Mouse (Mus musculus) heart, postnatal 0 days (tissue): ENCODE measurements at regions not wholly inside any gene's neighbourhood (a gene's known extent, or its start where the extent isn't known, plus 50 kb on each side); places are given as distances from the start of the nearest gene placed in this dataset.
A peak's percentile ranks its signal among the peaks of the same experiment; 100 is the strongest.

Source experiments
- ATAC-seq: fragments of 200-750 bp; cut with Nextera tagmentation; 2 replicates; pipeline ENCODE4 v1.8.0; 2017; ENCODE audit warnings: low read depth, moderate number of reproducible peaks, moderate library complexity; ENCODE audit not compliant: insufficient read depth
- DNase-seq: peaks from one replicate; pipeline ENCODE4 v3.0.0-alpha.2; 2016; ENCODE audit warnings: low spot score
- H3K27ac ChIP-seq: fragments of 300-500 bp; sonication (generic); 2 replicates; pipeline ENCODE4 v1.5.1; 2014; ENCODE audit warnings: low read depth, mild to moderate bottlenecking
- H3K27me3 ChIP-seq: fragments of 300-500 bp; sonication (generic); 2 replicates; pipeline ENCODE4 v1.6.1; 2014; ENCODE audit warnings: low read length, mixed read lengths; ENCODE audit not compliant: control insufficient read depth, insufficient read depth
- H3K36me3 ChIP-seq: fragments of 300-500 bp; sonication (generic); replicated peaks from 2 replicates; pipeline ENCODE4 v1.6.1; 2014; ENCODE audit warnings: low read length, mixed read lengths; ENCODE audit not compliant: control insufficient read depth, insufficient read depth
- H3K4me1 ChIP-seq: fragments of 300-500 bp; sonication (generic); 2 replicates; pipeline ENCODE4 v1.6.1; 2014; ENCODE audit warnings: antibody characterized with exemption; ENCODE audit not compliant: control insufficient read depth, insufficient read depth
- H3K4me2 ChIP-seq: fragments of 300-500 bp; sonication (generic); 2 replicates; pipeline ENCODE4 v1.6.1; 2014; ENCODE audit warnings: low read depth, mild to moderate bottlenecking, low read length, moderate library complexity
- H3K4me3 ChIP-seq: fragments of 300-500 bp; sonication (generic); 2 replicates; pipeline ENCODE4 v1.5.1; 2014; ENCODE audit warnings: low read depth, low read length
- H3K9ac ChIP-seq: fragments of 300-500 bp; sonication (generic); replicated peaks from 2 replicates; pipeline ENCODE4 v1.6.1; 2014; ENCODE audit warnings: low read depth, low read length, mixed read lengths
- H3K9me3 ChIP-seq: fragments of 300-500 bp; sonication (generic); replicated peaks from 2 replicates; pipeline ENCODE4 v1.6.1; 2016; ENCODE audit warnings: low read length; ENCODE audit not compliant: control insufficient read depth
- CTCF ChIP-seq: IDR thresholded peaks from 2 replicates; pipeline ENCODE4 v1.5.1; 2016; ENCODE audit warnings: antibody characterized with exemption, control low read depth, low read depth
- EP300 ChIP-seq: IDR thresholded peaks from 2 replicates; pipeline ENCODE4 v1.6.1; 2016; ENCODE audit warnings: antibody characterized with exemption, low read depth
- WGBS: fragments of 180-500 bp; shearing (Covaris S2); extraction: QIAGEN DNeasy Blood & Tissue Kit; methylation state at CpG from one replicate; pipeline ENCODE4 v1.1.7; 2014; 5-methylcytosine and 5-hydroxymethylcytosine counted together

DNA sequence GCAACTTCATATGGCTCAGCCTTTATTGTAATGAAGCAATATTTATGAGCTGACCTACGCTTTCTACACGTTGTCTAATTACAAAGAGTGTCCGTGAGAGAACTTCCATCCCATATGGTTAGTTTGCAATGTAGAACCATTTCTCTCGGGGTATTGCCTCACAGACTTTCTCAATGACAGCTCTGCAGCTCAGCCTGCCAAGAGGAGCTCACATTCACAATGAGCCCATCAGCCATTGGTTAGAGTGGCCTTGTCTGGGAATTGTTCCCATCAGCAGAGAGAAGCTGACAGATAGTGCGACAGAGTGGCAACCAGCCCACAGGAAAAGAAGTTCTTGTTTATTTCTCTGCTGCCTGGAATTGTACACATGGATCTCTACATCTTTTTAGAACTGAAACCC is 409.7 kb downstream of the Zfp704 start:
- Histone ChIP-seq H3K4me3 (no peak overlapping the region), H3K9me3 (no peaks in the 10 kb centered on the region), H3K36me3 (no peaks in the 10 kb centered on the region), H3K27me3 (no peaks in the 10 kb centered on the region), H3K4me2 (0 out of 2 replicates have a peak overlapping the region, but pooled peaks have one; percentile 25), H3K4me1 (peaks cover 12% of the 10 kb centered on the region; the same call in 1 of the 2 replicates), H3K27ac (0 out of 2 replicates have a peak overlapping the region, but pooled peaks have one; percentile 20), H3K9ac (no peak overlapping the region)
- WGBS: 28% methylated on average over 5 of the region's 5 CpGs
- peak; percentile 90 for DNase-seq
- TF ChIP-seq EP300 (0 out of 2 replicates have a peak, but pooled peaks have one; percentile 15), CTCF (no peak)
- ATAC-seq: peak; percentile 95

DNA sequence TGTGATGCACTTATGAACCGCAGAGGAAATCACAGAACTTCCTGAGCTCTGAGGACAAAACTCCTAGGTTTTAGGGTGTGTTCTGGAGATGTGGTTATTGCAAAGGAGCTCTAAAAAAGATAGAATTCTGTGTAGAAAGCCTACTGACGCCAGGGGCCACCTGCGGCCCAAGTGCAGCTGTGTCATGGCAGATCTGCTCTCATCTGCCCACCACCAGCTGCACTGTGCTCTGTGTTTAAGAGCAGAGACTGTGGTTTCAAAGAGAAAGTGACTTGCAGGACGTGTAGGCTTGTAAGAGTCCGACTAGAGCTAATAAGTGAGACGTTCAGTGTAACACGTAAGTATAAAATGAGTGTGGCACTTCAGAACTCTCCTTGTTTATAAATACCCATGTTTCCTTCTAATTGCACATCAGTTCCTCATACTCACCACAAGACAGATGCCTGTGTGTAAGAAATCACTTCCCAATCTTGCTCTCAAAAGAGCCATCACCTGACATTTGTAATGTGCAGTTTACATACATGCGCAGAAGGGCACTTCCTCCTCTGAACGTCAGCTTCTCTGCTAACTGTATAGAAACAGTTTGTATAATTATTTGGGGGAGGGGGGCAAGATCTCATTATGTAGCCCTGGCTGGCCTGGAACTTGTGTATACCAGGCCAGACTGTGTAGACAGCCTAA is 411.1 kb downstream of the Zfp704 start:
- Histone ChIP-seq H3K36me3 (no peaks in the 10 kb centered on the region), H3K9ac (no peak overlapping the region), H3K4me3 (no peak overlapping the region), H3K4me1 (peaks cover 12% of the 10 kb centered on the region; the same call in 1 of the 2 replicates), H3K9me3 (no peaks in the 10 kb centered on the region), H3K27ac (no peak overlapping the region), H3K4me2 (no peak overlapping the region), H3K27me3 (no peaks in the 10 kb centered on the region)
- 84% methylated on average over 9 of the region's 9 CpGs for WGBS
- DNase-seq (no peak), ATAC-seq (no peak)
- TF ChIP-seq CTCF: no peak
- no peak for TF ChIP-seq EP300

DNA sequence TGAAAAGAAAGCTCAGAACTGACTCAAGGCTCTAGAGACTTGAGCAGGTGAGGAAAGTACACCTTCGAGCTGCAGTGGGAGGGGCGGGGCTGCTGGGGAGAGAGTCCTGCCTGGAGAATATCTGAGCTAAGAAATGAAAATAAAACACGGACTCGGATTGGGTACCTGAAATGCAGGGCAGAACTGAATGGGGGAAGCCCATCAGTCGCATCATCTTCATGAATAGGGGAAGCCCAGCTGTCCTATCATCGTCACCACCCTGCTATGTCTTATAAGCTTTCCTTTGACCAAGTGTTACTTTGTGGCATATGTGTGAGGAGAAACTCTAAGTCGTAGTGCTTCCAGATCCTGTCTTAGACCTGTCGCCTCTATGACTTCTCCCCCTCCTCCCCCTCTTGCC is 414.1 kb downstream of the Zfp704 start:
- no peak for DNase-seq
- Histone ChIP-seq H3K27ac (no peak overlapping the region), H3K4me1 (peaks cover 9% of the 10 kb centered on the region; the same call in 1 of the 2 replicates), H3K9me3 (no peaks in the 10 kb centered on the region), H3K36me3 (no peaks in the 10 kb centered on the region), H3K4me3 (no peak overlapping the region), H3K4me2 (no peak overlapping the region), H3K27me3 (no peaks in the 10 kb centered on the region), H3K9ac (no peak overlapping the region)
- 86% methylated on average over 8 of the region's 8 CpGs for WGBS
- TF ChIP-seq EP300 (no peak), CTCF (no peak)
- no peak for ATAC-seq

DNA sequence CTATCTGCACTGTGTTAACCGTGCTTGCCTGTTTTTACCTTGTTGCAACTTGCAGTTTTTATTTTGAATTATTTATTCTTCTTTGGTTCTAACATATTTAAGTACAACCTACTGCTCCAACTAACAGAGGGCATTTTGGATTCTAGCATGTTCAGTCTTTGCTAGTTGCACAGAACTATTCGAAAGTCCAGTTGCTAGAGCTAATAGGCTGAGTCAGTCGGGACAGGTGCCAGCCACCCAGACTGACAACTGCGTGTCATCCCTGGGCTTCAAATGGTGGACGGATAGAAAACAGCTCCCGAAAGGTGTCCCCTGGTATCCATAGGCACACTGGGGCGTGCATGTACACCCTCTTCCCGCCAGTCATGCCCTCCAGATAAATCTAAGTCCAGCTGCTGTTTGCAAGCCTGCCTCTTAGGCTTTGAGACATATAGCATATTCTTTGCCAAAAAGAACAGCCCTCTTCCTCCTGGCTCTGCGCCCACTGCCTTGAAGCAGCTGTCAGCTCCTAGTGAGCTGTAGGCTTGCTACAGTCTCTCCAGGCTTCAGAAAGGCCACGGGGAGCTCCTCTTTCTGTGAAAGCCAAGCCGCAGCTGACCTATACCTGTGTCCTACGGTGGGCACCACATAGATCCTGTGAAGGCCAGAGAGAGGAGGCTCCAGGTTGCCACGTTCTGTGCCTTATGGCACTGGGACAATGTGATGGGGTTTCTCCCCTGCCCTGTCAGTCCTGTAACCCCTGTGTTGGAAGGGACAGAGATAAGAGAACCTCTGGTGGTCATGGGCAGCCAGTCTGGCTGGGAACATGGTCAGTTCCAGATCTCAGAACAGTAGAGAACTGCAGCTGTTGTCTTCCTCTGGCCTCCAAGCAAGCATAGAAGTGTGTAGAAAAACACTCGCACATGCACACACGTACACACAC is 420.3 kb downstream of the Zfp704 start:
- H3K36me3 ChIP-seq: no peaks in the 10 kb centered on the region
- no peaks in the 10 kb centered on the region for H3K27me3 ChIP-seq
- no peak overlapping the region for H3K9ac ChIP-seq
- H3K4me1 ChIP-seq: peaks cover 8% of the 10 kb centered on the region; the same call in 1 of the 2 replicates
- no peaks in the 10 kb centered on the region for H3K9me3 ChIP-seq
- no peak overlapping the region for H3K27ac ChIP-seq
- no peak for TF ChIP-seq CTCF
- TF ChIP-seq EP300: no peak
- no peak overlapping the region for H3K4me2 ChIP-seq
- ATAC-seq (no peak), DNase-seq (peak; percentile 34)
- no peak overlapping the region for H3K4me3 ChIP-seq
- 68% methylated on average over 15 of the region's 15 CpGs for WGBS

DNA sequence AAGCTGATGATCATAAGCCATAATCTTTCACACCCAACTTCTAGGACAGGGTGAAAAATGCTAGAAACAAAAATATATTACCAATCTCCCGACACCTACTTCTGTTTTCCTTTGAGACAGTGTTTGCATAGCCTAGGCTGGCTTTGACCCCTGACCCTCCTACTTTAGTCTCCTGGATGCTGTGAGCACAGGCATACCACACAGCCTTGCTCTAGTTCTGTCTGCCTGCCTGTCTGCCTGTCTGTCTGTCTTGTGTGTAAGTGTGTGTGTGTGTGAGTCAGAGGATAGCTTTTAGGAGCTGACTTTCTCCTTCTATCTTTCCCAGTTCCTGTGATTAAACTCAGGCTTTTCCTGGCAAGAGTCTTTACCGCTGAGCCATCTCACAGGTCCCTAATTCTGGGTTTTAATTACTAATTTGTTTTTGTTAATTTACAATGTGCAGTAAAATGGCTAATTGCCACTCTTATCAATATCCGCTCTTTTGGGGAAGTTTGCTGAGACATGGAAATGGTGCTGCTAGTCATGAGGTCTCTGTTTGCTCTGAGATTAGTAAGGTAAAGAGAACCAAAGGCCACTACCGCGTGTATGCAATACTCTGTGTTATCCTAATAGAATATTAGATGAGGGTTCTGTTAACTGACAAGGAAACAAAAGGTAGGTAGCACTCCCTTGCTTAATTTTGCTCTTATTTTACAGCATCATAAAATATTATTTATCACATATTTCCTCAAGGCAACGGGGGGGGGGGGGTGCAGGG is 423.3 kb downstream of the Zfp704 start:
- Histone ChIP-seq H3K27ac (no peak overlapping the region), H3K4me2 (no peak overlapping the region), H3K9ac (no peak overlapping the region), H3K4me1 (peaks cover 8% of the 10 kb centered on the region; the same call in 1 of the 2 replicates), H3K36me3 (no peaks in the 10 kb centered on the region), H3K27me3 (no peaks in the 10 kb centered on the region), H3K9me3 (no peaks in the 10 kb centered on the region), H3K4me3 (no peak overlapping the region)
- ATAC-seq (no peak), DNase-seq (no peak)
- 76% methylated on average over 6 of the region's 6 CpGs for WGBS
- TF ChIP-seq EP300: no peak
- TF ChIP-seq CTCF: no peak
